Mouse (Mus musculus) ovary, adult 18-20 months (tissue): ENCODE data around the gene Aqp9.

Experiments used
- DNase-seq: peaks from one replicate; pipeline ENCODE4 v3.0.0; 2022; ENCODE audit warnings: low spot score, mixed read lengths

The Aqp9 gene

DNA sequence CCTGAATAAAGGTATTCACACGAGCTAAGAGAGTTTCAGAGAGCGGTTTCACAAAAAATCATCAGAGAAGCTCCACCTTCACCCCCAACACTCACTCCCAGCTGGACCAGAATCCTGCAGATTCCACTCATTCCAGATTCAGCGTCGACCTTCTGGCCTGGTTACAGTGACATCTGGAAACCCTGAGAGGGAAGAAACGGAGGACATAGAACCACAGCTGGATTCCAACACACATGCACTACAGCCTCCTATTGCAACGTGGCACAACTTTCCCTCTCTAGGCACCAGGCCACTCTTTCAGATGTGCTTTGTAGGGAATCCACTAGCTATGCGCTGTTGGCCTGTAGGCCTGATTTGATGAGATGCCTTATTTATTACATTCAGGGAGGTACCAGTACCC, 102.0 kb downstream of the Aqp9 start:
- no peak for DNase-seq

DNA sequence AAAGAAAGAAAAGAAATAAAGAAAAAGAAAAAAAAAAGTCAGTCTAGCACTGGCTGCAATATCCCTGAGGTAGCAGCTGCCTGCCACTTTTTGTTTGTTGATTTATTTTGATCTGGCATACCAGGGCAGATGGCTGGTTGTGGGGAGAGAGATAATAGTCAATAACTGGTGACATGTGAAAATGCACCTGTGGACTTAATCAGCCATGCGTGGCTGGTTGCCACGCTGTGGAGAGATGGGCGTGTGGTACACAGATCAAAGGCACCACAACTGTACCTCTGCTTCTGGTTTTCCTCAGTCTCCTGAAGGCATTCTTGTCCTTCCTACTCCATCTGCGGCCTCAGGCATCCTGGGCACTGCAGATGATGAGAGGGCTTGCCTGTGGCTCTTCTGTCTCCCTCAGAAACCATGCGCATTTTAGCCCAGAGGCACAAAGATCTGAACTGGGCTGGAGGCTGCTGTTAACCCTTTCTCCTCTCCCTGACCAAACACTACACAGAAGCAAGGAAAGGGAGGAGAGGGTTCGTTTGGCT, 103.1 kb downstream of the Aqp9 start:
- DNase-seq, result no peak

DNA sequence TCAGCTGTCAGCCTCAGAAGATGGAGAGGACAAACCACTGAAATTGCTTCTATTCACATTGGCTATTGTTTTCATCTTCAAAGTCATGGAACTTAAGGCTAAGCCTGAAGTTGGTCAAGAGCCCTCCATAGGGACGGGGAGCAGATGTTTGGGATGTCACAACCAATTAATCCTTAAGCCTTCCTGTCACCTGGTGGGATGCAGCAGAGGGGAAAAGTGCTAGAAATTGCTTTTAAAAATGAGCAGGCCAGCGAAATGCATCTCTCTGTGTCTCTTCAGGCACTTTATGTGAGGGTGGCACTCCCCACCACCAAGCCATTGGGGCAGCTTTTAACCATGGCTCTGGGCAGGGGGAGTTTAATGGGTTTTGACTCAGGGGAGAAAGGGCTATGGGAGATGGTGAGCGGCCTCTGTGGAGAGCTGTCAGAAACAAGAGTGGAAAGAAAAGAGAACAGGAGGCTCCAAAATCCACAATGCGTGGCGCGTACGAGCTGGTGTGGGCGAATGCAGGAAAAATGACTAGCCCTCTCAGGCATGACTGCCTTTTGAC, 104.1 kb downstream of the Aqp9 start:
- DNase-seq, result no peak

DNA sequence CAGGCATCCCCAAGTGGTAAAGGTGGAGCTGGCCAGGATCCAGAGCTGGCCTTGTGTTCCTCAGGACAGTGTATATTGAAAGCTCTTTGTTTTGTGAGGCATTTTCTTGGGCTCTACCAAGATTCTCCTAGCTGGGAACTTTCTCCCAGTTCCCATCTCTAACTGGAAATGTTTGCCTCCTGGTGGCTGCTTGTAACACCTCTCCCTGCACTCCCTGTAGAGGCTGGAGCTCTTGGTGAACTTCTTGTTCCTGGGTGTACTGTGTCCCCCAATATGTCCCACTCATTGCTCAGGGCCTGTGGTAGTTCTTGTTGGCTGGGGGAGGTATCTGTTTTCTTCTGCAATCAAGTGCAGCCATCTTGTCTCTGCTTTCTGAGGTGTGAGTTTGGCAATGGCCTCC, 104.9 kb downstream of the Aqp9 start:
- DNase-seq, result no peak

DNA sequence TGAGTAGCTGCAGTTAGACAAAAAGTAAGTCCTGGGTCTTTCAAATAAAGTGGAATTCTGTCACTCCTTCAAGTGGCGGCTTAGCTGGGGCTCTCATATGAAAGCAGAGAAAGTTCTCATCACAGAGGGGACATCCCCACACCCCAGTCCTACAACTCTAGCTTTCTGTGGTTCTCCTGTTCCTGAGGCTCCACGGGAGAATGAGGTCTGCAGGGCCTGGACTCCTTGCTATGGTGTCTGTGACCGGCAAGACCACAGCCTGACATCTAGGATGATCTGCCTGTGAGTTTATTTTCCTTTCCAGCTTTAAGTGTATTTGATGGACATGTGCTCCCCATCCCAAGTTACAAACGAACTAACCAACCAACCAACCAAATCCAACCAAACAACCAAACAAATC, 105.5 kb downstream of the Aqp9 start:
- no peak for DNase-seq

DNA sequence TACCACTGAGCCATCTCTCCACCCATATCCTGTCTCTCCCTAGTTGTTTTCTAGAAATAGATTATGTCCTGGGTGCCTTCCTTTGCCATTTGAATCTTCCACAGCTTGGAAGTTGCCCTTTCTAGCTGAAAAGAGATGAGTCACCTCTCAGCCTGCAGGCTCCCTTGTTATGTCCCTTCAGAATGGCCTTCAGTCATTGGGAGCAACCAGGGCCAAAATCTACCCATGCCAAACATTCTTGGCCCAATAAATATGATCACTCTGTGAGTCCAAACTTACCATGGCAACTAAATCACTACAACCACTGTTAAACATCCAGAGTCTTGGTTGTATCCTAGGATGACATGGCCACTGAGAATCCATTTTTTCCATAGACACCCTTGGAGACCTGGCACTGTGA, 106.2 kb downstream of the Aqp9 start:
- DNase-seq, result peak; percentile 22
